Mouse (Mus musculus) liver, postnatal 0 days (tissue): ENCODE measurements around the gene Pde3a.

Experiments used
- CTCF ChIP-seq: sonication (generic); IDR thresholded peaks from 2 replicates; pipeline ENCODE4 v1.5.1; 2016; ENCODE audit warnings: antibody characterized with exemption, low read depth
- EP300 ChIP-seq: IDR thresholded peaks from 2 replicates; pipeline ENCODE4 v1.6.1; 2016; ENCODE audit warnings: antibody characterized with exemption, low read depth, mild to moderate bottlenecking

DNA sequence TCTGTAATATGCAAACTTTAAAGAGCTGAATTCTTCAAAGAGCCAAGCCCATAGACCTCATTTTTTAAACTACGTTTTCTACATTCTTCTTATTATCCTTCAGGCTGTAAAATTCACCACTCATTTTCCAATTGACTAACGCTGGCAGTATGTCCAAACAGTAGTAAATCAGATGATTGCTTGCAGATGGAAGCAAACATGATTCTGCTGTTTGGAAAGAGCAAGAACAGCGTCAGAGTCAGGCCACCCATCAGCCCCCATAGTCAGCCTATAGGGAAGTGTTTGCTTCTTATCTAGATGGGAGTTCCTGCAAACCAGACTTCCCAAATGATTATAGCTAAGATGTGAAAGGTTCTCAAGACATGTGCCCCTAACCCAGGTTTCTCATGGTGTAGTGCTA is 288.2 kb downstream of the Pde3a start:
- no peak for TF ChIP-seq EP300
- no peak for TF ChIP-seq CTCF
